Mouse (Mus musculus) layer of hippocampus, postnatal 36 days (tissue): Measurements from ENCODE around the gene Ptpdc1. TPM values are rescaled to one million over a fixed set of nuclear protein-coding genes. Genes with fewer than 3 reads are reported as not detected.

ENCODE experiments used
- DNase-seq, 2 experiments: peaks; one replicate each; pipeline ENCODE4 v3.0.0; 2022
- total RNA-seq, 2 experiments: library from RNA; stranded (reverse); gene quantifications; 2 replicates each; pipeline ENCODE4 v1.2.3; 2021

Ptpdc1 gene
- 10 to 100 TPM; 42.5 to 47.1 TPM for total RNA-seq

DNA sequence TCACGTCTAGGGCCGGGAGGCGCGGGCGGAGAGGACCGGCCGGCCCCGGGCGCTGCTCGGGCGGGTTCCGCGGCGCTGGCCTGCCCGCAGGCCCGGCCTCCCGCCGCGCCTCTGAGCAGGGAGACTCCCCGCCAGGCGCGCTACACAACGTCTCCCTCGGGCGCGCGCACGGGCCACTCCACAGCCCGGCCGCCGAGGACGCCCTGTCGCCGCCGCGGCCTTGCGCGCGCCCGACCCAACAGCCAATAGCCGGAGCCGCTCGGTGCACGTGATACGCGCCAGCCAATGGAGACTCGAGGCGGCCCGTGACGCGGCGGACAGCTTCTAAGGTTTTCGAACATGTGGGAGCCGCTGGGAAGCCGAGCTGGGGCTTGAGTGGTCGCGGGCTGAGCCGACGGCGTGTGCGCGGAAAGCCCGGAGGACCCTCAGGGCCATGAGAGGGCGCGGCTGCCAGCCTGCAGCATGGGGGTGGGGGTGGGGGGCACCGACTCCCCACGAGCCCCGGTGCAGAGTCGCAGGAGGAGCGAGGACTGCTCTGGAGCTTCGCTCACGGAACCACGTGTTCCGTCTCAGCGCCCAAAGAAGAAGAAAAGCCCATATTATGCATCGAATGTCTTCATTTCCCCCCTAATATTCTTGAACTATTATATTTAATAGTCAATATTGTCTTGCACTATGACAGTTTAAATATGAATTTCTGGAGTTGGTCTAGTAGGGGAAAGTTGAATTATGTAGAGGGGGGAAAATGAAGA lies at the start of gene Ptpdc1:
TSS of gene Ptpdc1 (minus strand) at position 232 of the 752 bp plus-strand sequence.
- DNase-seq: peak; percentile 96 to 97

DNA sequence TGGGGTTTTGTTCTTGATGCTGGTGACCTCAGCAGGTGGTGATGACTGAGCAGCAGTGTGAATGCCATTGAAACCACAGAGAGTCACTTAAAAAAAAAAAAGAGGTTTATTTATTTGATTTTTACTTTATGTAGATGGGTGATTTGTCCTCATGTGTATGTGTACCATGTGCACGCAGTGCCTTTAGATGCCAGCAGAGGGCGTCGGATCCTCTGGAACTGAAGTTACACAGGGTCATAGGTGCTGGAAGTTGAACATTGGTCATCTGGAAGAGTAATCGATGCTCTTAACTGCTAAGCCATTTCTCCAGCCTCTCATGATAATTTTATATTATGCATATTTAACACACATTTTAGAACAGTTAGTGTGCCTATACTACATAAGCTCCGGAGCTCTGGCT lies 49.1 kb upstream of the Ptpdc1 start:
- no peak for DNase-seq

GRCm38 (mm10) chr13:48672312-48672840 lies 46.9 kb upstream of the Ptpdc1 start:
- DNase-seq: no peak

DNA sequence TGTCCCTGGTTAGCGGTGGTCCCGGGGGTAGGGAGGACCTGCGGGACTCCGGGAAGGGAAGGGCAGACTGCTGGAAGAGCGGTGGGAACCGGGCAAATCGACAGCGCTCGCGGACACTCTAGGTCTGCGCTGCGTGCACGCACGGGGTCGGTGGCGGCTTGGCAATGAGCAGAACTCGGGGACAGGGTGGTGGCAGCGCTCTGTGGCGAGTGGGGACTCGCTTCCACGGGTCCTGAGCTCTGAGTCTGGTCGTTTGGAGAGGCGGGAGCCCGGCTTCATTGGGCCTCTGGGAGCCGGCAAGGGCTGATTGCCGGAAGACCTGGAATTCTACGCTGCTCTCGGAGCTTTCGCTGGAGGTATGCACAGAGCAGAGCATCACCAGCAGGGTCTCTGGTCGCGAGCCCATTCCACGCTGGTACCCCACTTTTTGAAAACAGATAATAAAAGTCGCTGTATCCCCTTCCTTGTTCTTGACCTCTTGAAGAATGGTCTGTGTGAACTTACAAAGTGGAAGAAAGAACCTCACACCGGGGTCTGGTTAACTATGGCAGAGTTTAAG lies 43.6 kb upstream of the Ptpdc1 start:
- no peak for DNase-seq

- no peak for DNase-seq
These were observed 42.9 kb upstream of the Ptpdc1 start for GRCm38 (mm10) chr13:48668091-48668975.

DNA sequence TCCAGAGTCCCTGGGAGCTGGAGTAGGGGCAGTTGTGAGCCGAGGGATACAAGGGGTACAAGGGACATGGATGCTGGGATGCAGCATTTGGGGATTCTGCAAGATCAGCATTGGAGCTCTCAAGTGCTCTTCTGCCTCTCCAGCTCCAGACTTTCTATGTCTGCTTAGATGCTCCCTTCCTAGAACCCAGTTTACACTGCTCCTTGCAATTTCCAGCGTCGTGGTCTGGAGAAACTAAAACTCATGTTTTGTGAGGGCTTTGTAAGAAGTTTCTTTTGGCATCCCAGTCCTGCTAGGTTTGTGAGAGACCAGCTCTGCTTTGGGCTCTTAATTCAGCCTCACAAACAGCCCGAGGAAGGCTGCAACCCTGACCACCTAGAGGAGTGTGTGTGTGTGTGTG lies 42.0 kb upstream of the Ptpdc1 start:
- no peak for DNase-seq

DNA sequence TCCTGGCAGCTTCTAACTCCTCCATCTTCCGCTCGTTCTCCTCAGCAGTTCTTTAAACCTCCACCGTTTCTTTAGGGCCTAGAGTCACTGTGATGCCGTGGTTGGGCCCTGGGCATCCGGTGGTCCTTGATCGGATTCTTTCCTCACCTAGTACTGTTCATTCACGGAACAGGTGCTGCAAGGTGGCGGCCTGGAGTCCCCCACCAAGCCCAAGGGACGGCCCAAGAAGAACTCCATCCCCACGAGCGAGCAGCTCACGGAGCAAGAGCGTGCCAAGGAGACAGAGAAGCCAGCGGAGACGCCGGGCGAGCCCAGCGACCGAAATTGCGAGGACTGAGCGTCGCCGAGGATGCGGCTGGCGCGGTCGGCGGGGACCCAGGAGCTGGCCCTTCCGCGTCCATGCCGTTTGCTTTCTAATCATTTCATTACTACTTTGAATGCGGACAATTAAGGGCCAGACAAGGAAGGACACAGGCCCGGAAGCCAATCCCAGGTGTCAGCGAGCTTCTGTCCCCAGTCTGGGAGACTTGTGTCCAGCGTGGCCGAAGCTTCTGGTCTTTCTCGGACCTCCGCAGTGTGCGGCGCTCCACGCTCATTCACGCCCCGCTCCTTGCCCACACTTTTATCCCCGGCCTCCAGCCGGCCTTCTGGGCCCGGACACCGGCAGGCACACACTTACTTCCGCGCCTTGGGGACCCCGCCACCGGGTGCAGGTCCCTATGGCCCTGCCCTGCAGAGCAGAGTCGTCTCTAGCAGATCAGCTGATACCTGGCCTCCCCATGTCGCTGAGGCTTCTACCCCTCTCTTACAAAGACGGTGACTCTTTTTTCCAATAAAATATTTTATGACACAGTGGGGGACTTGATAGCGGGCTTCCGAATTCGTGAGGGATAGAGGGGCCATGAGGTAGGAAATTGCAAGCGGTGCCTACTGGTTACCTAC lies 40.5 kb upstream of the Ptpdc1 start:
- no peak for DNase-seq

GRCm38 (mm10) chr13:48664916-48665655 lies 39.6 kb upstream of the Ptpdc1 start:
- peak in 1 of 2 experiments; percentile 5 for DNase-seq

DNA sequence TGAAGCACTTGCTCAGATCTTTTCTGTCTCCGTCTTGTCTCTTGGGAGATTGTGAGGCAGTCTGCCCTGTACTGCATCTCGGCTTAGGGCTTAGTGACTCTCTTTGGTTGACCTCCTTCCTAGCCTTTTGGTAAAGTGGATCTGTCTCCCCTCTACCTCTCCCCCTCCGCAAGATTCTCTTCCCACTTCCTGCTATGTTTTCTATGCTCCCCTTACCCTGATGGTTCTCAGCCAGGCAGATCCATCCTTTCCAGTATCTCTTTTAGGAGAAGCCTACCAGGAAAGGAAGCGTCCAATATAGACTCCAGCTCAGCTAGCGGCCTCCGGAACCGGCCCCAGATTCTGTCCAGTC lies 38.5 kb upstream of the Ptpdc1 start:
- DNase-seq: no peak

DNA sequence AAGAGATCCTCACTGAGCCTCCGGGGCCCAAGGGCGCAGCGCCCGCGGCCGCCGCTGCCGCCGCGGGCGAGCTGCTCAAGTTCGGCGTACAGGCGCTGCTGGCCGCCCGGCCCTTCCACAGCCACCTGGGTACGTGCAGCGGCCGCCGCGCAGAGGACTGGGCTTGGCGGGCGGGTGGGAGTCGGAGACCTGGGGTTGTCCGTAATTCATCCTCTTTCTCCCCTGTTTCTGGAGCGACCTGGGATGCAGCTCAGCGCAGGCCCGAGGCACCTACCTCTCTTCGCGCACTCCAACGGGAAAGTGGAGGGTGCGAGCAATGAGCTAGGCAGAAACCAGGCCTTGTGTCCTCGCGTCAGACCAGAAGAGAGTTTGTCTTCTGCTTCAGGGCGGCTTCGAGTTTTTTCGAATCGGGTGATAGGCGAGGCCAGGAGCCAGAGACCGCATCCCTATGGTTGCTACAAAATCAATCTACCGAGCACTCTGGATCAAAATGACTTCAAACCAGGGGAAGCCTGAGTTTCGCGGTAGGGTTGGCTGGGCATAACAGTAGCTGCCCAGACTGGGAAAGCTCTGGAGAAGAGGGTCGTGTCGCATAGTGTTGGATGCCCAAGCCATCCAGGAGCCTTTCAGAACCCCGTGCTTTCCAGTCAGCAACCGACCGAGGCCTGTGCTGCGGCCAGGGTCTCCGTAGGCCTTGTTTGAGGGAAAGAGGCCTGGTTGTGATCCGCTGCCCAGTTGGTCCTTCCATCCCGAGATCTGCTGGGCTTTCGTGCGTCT lies 37.9 kb upstream of the Ptpdc1 start:
- no peak for DNase-seq

DNA sequence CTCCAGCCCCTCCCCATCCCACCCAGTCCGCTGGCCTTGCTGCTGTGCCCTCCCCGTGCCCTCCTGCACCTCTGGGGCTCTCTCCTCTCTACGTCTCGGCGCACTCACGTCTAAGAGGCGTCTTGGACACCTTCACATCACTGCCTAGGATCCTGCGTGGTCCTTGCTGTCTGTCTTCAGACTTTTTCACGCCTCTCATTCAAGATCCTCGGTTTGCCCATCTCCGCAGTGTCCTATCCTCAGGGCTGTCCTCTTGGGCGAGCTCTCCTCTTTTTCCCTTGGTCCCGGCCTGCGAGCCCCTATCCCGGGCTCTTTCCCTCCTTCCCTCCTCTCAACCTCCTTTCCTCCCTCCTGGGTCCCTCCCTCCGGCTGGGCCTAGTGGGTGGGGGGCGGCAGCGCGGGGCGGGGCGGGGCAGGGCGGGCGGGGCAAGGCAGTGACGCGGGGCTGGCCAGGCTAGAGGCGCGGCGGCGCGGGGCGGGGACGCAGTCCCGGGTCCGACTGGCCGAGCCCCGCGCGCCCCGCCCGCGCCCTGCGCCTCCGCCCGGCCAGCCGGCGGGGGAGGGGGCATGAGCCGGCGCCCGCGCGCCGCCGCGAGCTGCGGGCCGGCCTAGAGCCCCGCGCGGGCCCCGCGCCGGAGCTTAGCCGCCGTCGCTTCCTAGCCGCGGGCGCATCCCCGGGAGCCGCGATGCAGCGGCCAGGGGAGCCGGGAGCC lies 37.1 kb upstream of the Ptpdc1 start, which contains the start of gene Barx1:
TSS of gene Barx1 (plus strand) at position 568 of the 713 bp plus-strand sequence.
- DNase-seq: no peak

- DNase-seq: no peak
These were observed 36.1 kb upstream of the Ptpdc1 start for GRCm38 (mm10) chr13:48661561-48661960.

GRCm38 (mm10) chr13:48660741-48661140 lies 35.3 kb upstream of the Ptpdc1 start:
- no peak for DNase-seq

- DNase-seq: no peak
These were observed 34.8 kb upstream of the Ptpdc1 start for GRCm38 (mm10) chr13:48660221-48660734.

DNA sequence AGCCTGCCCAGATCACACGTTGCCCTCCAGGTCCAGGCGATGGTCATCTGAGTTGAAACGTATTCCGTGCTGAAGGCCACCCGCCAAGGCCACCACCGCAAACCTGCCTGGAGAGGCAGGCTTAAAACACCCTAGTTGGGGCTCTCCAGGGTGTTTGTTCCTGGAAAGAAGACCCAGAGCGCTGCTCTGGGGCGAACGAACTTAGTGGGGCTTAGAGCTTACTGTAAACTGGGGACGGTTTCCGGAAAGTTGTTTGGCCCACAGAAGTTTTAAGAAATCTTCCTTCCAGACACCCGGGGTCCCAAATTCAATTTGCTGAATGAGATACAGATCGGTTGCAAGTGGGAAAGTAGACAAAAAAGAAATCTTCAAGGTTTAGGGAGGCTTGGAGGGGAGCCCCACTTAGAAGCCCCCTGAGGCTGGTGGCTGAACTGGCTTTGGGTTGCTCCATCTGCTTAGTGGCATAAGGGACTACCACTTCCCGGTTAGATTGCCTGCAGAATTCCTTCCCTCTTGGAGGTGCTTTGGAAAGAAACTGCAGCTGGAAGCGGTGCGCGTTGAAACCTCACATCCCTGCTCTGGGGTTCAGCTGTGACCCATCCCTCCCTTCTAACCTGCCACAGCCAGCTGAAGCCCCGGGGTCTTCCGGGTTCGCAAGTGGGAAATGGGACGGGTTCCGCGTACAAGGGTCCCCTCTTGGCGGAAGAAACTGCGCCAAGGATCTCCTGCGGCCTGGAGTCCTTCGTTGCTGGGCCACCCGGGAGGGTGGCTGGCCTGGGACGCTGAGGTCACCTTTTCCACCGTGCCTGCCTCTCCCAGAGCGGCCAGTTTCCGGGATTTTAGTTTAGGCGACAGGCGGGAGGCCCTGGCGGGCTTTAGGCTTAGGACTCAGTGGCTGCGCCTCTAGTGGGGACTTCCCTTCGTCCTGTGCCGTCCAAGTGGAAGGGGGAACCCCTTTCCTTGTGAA lies 34.1 kb upstream of the Ptpdc1 start:
- DNase-seq: peak in 1 of 2 experiments; percentile 4

GRCm38 (mm10) chr13:48658588-48659253 lies 33.3 kb upstream of the Ptpdc1 start:
- DNase-seq: no peak

DNA sequence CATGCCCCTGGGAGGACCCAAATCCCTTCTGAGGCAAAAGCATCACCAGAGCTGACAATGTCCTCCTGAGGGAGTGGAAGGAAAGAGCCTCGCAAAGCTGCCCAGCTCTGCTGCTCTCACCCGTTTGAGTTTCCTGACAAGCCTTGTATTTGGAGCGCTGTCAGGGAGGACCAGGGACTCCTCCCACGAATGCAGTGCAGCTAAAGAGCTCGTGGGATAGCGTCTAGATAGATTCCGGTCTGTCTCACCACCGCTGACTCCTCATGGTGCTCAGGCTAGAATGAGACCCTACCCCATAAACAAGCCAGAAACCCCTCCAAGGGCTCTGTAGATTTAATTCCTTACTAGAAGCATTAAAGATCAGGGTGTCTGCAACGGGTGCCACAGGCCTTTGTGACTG lies 32.3 kb upstream of the Ptpdc1 start:
- DNase-seq: no peak
